Mouse (Mus musculus): ENCODE results near the gene Sema3g.

- TF ChIP-seq POLR2A (IDR thresholded peaks at IDR 0.05; ENCODE audit: insufficient read depth, low read depth, low read length): no peak
- TF ChIP-seq CTCF (IDR thresholded peaks at IDR 0.05; ENCODE audit: insufficient read depth, low read depth, low read length): no peak
Measured at GRCm38 (mm10) chr14:31177715-31178114, 39.9 kb upstream of the Sema3g start.
